Mouse (Mus musculus) lung, postnatal 25 days (tissue): Measurements from ENCODE around the gene Agl.

Source experiments
- DNase-seq: peaks from one replicate; pipeline ENCODE4 v3.0.0; 2022; ENCODE audit warnings: low spot score

Gene Agl

DNA sequence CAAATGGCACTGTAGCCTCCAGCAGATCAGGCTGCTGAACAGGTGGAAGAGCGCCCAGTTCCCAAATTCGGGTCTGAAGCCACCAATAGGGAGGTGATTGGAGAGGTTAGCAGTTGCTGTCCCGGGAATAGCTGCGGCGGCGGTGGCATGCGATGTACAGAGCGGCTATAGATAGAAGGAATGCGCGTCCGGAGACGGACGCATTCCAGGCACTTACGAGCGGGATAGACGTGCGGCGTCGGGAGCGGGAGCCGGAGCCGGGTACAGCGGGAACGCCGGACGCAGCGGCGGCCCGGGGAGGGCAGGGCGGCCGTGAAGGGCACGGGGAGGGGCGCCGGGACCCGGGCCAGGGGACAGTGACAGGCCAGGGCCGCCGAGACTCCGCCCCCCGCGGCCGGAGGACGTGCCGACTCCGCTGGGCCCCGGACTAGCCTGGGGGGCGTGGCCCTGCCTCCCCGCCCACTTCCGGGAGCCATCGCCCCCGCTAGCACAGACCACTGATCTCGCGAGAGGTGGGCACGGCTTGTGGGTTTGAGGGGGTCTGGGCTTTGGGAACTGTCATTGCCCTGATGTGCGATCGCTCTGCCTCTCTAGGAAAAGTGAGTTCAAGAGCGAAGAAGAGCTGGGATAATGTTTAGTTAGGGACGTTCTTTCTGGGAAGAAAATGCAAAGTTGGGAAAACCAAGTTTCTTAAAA, at the start of gene Agl:
TSS of gene Agl (minus strand) at position 356 of the 696 bp plus-strand sequence.
- DNase-seq: peak; percentile 96

DNA sequence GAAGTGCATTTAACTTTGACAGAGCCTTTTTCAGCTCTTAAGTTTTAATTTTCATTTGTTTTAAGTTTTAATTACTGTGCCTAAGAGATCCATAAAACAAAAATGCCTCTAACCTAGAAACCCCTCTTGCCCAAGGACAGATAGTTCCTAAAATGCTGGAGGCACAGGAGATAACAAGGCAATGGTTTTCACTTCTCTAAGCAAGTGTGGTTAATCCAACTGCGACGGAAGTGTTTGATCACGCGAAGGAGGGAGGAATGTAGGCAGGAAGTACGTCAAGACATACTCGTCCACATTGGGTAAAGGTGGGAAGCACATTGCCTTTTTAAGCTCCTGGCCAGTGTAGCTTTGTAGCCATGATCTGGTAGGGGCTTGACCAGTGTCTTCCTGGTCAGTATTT, 49.6 kb upstream of the Agl start:
- no peak for DNase-seq

DNA sequence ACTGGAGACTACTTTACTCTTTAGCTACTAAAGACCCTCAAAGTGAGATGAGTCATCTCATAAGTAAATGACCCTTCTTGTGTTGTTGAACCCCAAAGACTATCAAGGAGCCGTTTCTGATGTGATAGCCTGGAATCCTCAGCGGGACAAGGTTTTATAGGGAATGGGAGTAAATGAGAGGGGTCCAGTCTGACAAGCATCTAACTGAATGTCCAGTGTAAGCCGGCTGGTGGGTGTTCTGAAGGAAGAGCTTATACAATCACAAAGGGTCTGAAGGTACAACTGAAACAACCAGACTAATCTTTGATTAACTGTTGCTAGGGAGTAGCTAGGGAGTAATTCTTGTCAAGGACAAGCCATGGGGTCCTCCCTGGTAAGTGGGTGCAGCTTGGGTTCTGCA, 44.5 kb upstream of the Agl start:
- no peak for DNase-seq

DNA sequence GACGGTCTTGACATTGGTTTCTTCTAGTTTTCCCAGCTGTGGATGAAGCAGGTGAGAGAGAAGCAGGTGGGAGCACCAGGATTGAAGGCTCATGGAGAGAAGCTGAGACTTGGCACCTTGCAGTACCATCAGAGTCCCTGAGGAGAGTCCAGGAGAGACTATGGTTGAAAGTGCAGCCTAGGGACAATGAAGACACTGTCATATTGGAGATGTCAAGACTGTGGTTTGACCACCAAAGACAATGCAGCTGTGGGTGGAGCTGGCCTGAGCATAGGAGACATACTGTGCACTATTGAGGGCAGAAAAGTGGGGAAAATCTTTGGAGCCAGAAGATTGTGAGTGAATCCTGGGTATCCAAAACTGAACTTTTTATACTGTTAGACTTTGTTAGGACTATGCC, 42.4 kb upstream of the Agl start:
- no peak for DNase-seq

DNA sequence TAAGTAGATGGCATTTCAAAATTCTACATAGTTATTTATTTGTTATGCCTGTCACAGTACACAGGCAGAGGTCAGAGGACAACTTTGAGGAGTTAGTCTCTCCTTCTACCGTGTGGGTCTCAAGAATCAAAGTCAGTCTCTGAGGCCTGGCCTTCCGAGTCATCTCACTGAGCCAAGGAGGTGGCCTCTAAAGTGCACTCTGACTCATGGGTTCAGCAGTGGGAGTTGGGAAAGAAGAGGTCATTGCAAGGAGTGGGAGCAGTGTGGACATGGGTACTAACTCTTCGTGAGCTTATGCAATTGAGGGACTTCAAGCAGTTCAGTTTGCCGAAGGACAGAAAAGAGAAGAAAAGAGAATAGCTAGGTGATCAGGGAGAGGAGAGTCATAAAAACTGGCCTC, 41.0 kb upstream of the Agl start:
- no peak for DNase-seq

DNA sequence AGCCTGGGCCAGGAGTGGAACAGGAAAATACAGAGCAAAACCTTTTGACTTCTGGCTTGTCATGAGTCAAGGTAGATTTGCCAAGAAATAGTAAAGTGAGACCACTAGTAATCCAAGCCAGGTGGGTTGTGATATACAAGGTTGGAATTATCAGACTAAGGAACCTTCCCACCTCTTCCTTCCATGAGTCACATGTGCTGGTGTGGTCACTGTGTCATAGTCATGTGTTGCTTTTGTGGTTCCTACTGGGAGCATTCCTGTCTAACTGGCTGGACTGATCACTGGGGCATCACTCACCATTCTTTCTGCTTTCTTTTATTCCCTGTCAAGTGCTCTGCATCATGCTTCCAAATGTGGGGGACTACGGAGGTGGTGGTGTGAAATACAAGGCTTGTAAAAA, 40.1 kb upstream of the Agl start:
- no peak for DNase-seq

DNA sequence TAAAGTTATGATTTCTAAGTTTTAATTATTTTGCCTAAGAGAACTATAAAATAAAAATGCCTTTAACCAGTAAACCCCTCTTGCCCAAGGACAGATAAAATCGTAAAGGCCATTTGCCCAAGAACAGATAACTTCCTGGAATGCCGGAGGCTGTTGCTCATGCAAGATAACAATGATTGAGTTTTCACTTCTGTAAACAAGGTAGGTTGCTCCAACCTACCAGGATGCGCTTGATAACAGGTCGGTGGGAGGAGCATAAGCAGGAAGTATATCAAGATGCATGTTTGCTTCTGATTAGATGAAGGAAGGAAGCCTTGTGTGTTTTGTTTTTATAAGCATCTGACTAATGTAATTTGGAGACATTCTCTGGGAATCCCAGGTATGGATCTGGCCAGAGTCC, 38.1 kb upstream of the Agl start:
- DNase-seq: peak; percentile 23

DNA sequence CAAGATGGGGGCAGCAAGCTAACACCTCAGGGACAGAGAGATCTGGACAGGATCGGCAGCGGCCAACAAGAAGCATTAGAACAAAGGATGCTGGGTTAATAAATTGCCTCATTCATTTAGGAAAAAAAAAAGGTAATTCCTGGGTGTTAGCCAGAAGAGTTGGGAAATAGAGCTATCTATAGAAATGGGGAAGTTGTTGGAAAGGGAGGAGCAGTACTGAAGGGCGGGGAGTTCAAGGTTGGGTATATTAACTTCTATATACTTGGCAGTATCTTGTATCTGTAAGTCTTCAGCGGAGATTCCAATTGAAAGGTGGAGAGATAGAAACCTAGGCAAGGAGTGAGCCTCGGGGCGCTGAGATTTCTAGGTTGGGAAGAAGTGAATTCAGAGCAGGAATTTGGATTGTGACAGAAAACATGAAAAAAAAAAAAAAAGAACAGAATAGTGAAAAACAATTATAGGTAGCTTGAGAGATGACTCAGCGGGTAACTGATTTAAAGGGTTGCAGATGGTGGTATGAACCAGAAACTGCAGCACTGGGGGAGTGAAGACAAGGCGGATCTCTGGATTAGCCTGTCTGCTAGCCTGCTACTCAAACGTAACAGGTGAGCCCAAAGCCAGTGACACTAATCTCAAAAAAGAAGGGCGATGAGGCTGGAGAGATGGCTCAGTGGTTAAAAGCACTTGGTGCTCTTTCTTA, 37.1 kb upstream of the Agl start:
- peak; percentile 38 for DNase-seq

DNA sequence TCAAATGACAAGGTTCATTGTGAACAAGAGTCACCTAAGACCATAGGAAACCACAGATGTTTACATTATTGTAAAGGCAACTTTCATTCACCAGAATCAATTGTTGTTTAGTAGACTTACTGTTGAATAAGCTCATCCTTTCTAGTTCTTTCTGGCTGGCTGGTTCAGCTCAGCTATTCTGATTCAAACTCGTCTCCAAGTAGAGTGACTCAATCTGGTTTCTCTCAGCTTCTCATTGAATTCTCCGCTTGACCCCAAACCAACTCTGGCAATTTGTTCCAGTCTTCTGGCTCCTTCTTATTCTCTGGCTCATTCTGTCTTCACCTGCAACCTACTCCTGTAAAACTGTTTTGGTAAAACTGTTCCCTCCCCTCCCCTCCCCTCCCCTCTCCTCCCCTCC, 33.3 kb upstream of the Agl start:
- no peak for DNase-seq

DNA sequence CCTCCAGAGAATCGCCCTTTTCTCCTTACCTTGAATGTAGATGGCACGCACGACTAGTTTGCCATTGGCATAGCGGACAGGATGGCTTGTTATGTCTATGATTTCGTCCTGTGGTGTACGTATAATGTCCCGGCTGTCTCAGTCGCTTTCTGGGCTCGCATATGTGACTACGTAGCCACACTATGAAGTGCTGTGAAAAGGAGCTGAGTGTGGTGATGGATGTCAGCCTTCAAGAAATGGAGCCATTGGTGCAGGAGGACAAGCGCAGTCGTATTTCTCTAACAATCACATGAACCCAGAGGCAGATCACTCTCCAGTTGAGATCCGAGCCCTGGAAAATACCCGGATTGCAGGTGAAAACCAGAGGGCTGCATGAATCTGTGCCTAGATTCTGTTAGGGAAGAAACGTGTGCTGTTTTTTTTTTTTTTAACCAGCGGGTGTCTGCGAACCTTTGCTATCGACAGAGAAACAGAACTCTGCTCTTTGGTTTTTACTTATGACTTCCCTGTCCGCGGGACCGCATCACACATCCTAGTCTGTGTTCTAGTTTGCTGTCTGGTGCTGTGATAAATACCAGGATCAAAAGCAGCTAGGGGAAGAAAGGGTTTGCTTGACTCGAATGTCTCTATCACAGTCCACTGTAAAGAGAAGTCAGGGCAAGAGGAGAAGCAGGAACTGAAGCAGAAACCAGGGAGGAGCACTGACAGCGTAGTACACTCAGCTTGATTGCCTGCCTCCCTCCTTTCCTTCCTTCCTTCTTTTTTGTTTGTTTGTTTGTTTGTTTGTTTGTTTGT, 28.9 kb upstream of the Agl start:
- DNase-seq: no peak

DNA sequence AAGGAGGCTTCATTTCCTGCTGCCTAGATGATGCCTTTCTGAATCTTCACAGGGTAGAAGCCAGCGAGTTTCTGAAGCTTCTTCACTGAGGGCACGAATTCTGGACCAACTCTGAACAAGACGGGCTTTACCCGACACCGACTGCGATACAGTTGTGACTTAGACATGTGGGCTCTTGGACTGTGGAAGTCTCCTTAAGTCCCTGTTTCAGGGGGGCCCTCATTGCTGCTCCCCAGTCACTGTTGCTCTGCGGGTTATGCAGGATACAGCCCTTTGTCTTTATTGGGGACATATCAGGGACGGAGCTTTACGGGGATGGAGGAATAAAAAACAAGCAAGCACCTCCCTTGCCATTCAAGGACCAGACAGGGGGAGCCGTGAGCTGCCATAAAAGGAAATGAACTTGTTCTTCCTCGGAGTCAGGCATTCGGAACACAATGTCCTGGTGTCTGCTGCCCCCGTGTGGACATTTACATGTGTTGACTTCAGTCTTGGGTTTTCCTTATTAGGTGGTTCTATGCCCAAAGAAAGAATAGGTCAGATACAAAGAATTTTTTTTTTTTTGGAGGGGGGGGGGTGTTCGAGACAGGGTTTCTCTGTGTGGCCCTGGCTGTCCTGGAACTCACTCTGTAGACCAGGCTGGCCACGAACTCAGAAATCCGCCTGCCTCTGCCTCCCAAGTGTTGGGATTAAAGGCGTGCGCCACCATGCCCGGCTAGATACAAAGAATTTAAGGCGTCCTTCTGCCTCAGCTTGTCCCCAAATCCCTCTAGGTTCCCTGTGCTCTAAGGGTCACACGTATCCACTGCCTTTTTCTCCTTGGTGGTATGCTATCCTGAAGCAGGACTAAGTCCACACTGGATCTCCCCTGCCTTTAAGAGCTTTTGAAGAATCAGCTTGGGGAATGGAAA, 28.1 kb upstream of the Agl start:
- peak; percentile 88 for DNase-seq

DNA sequence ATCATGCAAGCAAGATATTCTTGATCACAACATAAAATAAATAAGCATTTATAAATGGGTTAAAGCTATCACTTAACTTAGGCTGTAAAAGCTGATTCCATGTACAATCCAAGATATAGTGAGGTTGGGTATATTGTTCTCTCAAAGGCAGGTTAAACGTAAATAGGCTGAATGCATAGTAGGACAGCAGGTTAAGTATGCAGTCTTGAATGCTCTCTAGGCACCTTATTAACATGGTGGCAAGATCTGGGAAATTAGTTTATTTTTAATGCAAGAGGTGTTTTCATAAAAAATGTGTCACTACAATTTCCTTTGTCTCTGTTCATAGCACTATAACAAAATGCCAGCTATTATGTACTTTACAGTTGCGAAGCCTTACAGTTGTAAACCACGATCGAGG, 27.4 kb upstream of the Agl start:
- no peak for DNase-seq

DNA sequence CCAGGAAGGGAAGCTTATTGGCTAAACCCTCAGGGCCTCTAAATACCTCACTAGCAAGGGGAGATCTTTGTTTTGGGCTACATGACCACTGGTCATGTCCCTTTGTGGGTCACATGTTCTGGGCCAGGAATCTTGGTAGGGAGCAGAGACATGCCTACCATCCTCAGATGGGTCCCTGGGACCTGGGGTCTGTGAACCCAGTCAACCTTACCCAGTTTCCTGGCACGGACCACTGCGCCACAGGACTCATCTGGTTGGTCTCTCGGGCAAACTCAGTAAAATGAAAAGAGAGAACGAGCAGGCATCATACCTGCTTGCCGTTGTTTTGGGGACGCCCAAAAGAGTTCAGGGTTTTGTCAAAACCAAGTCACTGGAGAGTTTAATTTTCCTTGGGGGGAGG, 26.3 kb upstream of the Agl start:
- no peak for DNase-seq

DNA sequence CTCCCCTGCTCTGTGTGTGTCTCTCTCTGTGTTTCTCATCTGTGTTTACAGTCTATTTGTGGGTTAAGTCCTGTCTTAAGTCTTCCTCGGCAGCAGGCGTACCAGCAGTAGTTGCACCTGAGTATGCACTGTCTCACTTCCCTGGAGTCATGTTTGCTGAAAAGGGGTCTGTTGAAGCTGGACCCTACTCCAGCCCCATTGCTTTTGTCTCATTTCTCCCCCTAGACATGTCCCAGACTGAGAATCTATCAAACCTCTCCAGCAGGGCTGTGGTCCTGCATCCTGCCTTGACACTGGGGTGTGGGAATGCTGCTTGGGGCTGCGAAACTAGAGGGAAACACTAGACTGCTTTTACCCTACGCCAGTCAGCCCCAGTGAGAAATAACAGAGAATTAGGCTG, 25.5 kb upstream of the Agl start:
- no peak for DNase-seq

DNA sequence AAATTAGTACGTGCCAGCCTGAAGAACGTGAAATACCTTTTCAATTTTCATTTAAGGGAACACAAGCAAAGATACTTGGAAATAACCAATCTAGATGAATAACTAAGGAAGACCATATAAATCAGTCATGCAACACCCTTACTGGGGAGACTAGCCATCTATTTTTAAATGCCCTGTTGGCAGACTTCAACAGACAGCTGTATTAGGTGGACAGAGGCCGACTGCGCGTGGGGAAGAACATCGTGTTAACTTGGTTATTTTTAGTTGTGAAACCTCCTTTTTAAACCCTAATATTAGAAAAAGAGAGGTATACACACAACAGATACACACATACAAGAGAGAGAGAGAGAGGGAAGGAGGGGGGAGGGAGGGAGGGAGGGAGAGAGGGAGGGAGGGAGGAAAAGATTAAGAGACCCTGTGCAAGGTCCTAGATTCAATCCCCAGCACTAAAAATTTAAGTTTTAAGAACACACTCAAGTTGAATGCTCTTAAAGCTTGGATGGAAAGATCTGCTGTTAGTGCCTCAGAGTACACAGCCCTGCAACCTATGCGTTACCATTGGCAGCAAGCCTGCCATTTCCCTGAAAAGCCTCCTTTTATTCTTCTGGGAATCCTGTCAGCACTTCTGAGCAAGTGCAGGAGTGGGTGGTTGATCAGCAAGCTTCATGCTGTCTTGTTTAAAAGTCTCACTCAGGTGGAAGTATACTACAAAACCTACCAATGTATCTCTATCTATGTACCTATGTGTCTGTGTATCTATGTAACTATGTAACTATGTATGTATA, 24.8 kb upstream of the Agl start:
- DNase-seq: no peak

DNA sequence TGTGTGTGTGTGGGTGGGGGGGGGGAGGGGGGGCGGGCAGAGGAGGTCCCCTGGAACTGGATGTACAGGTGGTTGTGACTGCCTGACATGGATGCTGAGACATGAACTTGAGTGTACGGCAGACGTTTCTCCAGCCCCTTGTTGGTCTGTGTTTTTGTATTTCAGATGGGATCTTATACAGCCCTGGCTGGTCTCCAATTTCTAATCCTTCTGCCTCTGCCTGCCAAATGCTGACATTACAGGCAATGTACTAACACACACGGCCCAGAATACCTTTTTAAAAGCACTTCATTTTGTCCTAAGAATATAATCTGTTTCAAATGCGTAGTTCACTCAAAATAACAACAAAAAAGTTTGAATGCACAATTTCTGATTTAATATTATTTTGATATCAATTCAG, 23.4 kb upstream of the Agl start:
- no peak for DNase-seq

DNA sequence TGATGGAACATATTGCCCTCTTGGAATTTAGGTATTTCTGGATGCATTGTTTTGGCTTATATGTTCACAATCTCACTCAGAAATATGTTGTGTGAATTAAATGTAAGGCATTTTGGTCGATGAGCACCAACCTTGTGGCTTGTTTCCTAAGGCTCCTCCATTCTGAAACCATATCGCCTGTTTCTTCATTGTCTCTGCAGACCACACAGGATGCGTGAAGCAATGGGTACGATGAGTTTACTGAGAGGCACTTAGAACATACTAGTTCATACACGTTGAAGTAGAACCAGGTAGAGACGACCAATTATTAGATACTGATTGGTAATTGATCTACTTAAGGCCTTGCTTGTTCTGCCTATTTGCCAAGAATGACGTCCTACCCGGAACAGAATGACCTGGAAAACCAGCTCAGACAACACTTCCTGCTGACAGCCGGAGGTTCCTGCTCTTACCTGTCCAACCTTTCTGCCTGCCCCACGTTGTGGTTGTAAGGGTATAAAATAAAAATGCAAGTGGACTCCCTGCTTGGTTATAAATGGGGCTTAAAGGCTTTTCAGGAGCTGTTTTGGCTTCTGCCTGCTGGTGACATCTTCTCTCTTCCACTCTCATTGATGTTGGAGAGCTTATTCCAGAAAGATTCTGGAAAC, 21.4 kb upstream of the Agl start:
- no peak for DNase-seq

DNA sequence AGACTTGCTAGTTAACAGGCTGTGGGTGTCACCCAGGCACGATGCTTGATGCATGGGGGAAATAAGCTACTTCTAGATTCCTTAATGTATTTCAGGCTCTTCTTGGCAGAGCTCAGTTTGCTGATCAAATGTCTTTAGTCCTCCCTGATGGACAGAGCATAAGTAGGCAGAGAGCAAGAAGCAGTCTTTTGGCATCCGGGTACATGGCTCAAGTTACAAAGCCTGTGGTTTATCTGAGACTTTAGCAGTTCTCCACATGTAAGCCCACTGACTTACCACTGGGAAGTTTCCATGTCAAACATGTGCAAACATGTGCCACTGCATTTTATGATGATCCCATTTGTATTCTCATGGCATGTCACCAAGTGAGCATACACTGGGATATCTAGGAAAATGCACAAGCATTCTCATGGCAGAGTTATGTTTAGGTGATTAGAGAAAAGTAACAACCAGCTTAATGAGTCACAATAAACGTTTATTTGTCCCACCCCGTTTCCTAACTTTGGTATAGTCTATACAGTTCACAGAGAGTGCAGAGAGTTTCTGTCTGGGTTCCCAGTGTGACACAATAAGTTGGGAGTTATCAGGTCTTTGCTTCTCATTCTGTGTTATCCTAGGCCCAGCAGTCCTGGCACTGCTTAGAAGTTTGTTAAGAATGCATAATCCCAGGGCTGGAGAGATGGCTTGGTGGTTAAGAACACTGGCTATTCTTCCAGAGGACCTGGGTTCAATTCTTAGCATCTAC, 18.7 kb upstream of the Agl start:
- no peak for DNase-seq

DNA sequence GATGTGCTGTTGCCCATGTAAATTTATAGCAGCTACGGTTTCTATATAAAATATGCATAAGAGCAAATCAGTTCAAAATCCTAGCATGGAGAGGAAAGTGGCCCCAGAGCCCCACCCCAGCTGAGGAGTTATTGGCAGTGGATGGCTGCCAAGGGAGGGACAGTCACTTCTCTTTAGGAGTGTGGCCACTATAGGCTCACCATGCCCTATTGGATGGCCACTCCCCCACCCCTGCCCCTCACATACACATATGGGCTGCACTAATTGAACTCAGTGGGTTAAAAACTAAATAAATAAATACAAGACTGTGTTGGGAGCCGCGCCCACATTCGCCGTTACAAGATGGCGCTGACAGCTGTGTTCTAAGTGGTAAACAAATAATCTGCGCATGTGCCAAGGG, 9.3 kb upstream of the Agl start:
- DNase-seq: no peak

DNA sequence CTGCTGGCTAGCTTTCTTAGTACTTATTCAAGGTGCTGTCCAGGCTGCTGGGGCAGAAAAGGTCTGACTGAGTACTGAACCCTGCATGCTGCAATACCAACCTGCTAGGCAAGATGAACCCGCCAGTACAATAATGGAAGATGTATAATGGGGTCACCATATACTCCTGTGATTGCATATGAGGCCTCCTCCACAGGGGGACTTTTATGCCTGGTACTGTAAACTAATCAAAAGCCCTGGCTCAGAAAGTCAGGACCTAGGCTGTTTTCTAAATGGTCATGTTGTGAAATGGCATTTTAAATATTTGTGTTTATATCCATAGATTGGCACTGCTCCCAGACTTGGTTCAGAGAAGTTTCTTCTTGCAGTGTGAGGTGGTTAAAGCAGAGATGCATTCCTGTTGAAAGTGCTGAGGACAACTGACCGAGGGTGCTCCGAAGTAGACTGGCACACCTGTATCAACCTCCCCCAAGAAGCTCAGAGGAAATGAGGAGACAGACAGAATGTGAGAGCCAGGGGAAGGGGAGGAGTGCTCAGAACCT, 8.8 kb upstream of the Agl start:
- DNase-seq: no peak
